Mouse (Mus musculus): ENCODE data around the gene Psme3.

Gene Psme3

GRCm38 (mm10) chr11:101315665-101316500 is at the start of gene Psme3:
Gene Psme3, plus strand, starts transcription at chr11:101316213.
- peak; percentile 70 for DNase-seq (ENCODE audit: low read depth)

- DNase-seq (ENCODE audit: low read depth) = no peak
Observed at GRCm38 (mm10) chr11:101269577-101270116, 46.4 kb upstream of the Psme3 start.

DNA sequence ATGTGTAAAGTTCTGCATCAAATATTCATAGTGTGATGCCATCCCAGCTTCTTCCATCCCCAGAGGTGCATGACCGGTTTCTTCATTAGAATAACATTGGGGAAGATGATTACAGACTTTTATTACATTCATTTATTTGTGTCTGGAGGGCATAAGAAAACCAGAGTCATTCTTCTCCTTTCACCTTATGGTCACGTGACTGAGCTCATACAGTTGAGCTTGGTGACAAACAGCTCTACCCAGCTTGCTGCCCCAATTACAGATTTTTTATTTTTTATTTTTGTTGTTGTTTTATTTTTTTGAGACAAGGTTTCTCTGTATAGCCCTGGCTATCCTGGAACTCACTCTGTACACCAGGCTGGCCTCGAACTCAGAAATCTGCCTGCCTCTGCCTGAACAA is 43.6 kb upstream of the Psme3 start:
- no peak for DNase-seq (ENCODE audit: low read depth)

DNA sequence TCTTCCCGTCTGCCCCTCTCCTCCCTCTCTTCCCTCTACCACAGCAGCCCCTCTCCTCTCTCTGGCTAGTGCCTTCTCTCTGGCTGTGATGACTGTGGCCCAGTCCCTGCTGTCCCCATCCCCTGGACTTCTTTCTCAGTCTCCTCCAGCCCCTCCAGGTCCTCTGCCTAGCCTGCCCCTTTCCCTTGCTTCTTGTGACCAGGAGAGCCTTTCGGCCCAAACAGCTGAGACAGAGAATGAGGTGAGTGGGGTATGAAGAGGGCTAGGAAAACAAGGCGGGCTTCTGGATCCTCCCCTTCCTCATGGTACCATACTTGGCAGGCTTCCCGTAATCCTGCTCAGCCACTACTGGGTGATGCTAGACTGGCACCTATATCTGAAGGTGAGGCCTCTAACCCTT is 40.7 kb upstream of the Psme3 start:
- no peak for DNase-seq (ENCODE audit: low read depth)

- no peak for DNase-seq (ENCODE audit: low read depth)
Observed at GRCm38 (mm10) chr11:101276319-101277070, 39.5 kb upstream of the Psme3 start.

DNA sequence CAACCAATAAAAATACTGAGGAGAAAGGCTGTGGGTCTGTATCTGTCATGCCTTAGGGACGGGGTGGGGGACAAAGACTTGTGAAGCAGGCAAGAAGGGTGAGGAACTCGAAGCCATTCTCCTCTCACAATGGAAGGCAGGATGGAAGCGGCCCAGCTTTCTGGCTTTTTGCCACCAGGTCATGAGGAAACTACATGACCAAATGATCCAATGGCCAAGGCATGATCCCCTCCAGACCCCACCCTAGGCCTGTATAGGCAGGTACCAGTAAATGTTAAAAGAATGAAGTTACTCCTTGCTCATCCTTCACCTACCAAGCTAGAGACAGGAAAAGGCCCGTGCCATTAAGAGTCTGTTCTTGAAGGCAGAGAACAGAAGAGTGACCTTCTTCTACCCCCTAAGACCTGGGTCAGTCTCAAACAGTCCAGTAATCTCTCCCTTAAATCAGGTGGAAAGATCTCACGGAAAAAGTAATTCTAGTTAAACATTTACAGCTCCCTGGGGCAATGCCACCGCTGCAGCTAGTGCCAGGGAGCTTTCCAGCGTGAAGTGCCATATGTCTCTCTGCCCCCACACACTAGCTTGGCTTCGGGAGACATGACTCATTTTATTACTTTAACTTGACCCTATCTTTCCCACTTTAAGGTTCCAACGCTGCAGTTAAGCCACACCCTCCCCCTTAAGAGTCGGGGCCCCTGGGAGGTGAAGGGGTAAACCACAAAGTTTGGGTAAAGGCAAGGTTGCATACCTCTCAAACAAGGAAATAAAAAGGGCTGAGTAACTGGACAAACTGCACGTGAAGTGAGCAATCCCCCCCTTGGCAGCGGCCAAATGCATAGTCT is 38.4 kb upstream of the Psme3 start:
- DNase-seq (ENCODE audit: low read depth) = no peak

- DNase-seq (ENCODE audit: low read depth) = peak; percentile 75
Observed at GRCm38 (mm10) chr11:101278223-101279192, 37.5 kb upstream of the Psme3 start, which contains the start of the genes Cntd1 and Coa3. Gene Cntd1, plus strand, starts transcription at chr11:101279012. Gene Coa3, minus strand, starts transcription at chr11:101279114.

GRCm38 (mm10) chr11:101279193-101279569 is 36.8 kb upstream of the Psme3 start:
- no peak for DNase-seq (ENCODE audit: low read depth)

DNA sequence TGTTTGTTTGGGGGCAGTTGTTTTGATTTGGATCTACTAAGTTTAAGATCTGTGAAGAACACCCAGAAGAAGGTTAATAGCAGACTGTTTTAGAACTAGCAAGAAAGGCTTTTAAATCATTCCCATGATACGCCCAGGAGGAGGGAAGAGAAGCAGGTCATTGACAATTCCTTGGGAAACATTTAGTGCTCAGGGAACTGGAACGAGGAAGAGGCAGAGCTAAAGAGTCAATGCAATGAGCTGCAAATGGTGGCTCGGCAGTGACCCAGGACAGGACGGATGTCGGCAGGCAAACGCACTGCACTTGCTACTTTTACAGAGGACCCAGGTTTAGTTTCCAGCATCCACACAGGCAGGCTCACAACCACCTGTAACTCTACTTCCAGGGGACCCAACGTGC is 35.2 kb upstream of the Psme3 start:
- DNase-seq (ENCODE audit: low read depth) = no peak

- no peak for DNase-seq (ENCODE audit: low read depth)
Observed at GRCm38 (mm10) chr11:101282896-101283295, 33.1 kb upstream of the Psme3 start.

- no peak for DNase-seq (ENCODE audit: low read depth)
Observed at GRCm38 (mm10) chr11:101283805-101284204, 32.2 kb upstream of the Psme3 start.

GRCm38 (mm10) chr11:101287306-101287705 is 28.7 kb upstream of the Psme3 start:
- peak; percentile 60 for DNase-seq (ENCODE audit: low read depth)

DNA sequence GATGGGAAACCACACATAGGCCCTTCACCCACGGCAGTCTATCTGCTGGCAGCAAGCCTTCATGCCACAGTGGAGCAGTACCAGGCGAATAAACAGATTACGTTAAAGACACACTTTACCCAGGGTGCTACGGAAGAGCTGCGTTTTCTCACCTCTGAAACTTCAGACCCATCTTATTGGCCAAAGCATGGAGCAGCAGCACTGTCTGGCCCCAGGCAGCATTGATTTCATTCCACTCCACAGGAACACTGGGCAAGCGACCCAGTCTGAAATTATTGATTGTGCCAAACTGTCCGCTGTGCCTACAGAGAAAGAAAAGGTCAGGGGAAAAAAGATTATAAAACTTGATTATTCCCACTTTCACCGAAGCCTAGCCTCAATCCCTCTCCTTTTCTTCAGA is 24.8 kb upstream of the Psme3 start:
- no peak for DNase-seq (ENCODE audit: low read depth)

GRCm38 (mm10) chr11:101295191-101295590 is 20.8 kb upstream of the Psme3 start:
- no peak for DNase-seq (ENCODE audit: low read depth)

- DNase-seq (ENCODE audit: low read depth) = no peak
Observed at GRCm38 (mm10) chr11:101300881-101301280, 15.1 kb upstream of the Psme3 start.

- DNase-seq (ENCODE audit: low read depth) = no peak
Observed at GRCm38 (mm10) chr11:101301299-101302003, 14.6 kb upstream of the Psme3 start.

DNA sequence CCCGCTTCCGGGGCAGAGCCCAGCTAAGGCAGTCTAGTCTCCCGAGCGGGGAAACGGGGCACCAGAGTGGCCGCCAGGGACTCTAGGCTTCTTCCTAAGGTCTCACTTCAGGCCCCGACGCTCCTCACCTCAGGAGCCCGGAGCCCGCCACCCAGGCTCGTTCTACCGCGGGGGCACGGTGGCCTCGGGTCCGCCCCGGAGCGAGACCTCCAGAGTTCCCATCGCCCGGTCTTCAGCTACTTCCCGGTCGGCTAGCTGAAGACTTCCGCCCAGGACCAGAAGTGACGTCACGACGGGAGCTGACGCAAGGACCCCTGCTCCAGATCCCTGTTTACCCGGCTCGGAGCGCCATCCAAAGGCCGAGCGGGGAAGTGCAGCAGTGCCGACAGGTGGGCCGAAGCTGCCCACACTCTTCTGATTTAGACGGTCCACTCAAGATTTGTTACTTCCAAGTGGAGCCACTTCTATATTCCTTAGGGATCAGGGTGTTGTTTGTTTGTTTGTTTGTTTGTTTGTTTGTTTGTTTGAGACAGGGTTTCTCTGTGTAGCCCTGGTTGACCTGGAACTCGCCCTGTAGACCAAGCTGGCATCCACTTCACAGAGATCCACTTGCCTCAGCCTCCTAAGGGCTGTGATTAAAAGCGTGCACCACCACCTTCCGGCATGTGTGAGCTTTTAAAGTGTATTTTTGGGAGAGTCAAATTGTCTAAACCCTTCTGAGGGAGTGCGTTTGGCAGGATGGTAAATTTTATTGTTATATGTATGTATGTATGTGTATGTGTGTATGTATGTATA is 13.8 kb upstream of the Psme3 start, which contains the start of gene Becn1:
TSS of gene Becn1 (minus strand) at position 283 of the 795 bp plus-strand sequence.
- DNase-seq (ENCODE audit: low read depth) = peak; percentile 73

DNA sequence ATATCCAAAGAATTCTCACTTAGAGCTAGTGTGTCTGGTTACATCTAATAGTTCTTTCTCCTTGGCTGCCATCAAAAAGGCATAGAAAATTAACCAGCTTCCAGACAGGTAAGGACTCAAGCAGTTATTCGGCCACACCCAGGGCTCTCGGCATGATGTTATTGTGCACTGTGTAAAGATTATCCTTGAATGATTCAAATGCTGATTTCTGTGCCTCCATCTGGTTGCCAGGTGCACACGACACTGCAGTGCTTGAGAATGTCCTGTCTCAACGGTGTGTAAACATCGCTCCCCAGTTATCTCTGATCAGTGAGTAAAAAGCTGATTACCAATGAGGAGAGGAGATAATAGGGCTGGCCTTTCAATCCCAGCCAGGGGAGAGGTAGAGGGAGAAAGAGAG is 8.3 kb upstream of the Psme3 start:
- no peak for DNase-seq (ENCODE audit: low read depth)

GRCm38 (mm10) chr11:101311083-101311482 is 4.9 kb upstream of the Psme3 start:
- DNase-seq (ENCODE audit: low read depth) = no peak

Data from fibroblast of lung, adult 2 months (primary cell).